Mouse (Mus musculus): ENCODE results near the gene Efl1. TPM values are rescaled to one million over a fixed set of nuclear protein-coding genes. Genes with fewer than 3 reads are reported as not detected.

The Efl1 gene
- polyA plus RNA-seq, 1 experiment = 27.1 TPM

GRCm38 (mm10) chr7:82709172-82709571 lies 60.8 kb downstream of the Efl1 start:
- H3K4me3 ChIP-seq (ENCODE audit: low read depth, low read length) = no peak overlapping the region
- no peaks in the 10 kb centered on the region for H3K4me1 ChIP-seq (ENCODE audit: control insufficient read depth, insufficient read depth, low read length)
- H3K9ac ChIP-seq (ENCODE audit: low read depth, poor library complexity, severe bottlenecking) = no peak overlapping the region
- no peaks in the 10 kb centered on the region for H3K9me3 ChIP-seq (replicated peaks; ENCODE audit: control insufficient read depth, insufficient read depth, low read length, poor library complexity, severe bottlenecking)
- no peak overlapping the region for H3K27ac ChIP-seq (ENCODE audit: insufficient read depth, low read length)
- no peaks in the 10 kb centered on the region for H3K36me3 ChIP-seq (ENCODE audit: control insufficient read depth, insufficient read depth, low read length, poor library complexity, severe bottlenecking)
- no peaks in the 10 kb centered on the region for H3K27me3 ChIP-seq (ENCODE audit: control insufficient read depth, insufficient read depth, low read length, poor library complexity, severe bottlenecking)
- no peak for TF ChIP-seq POLR2A (IDR thresholded peaks at IDR 0.05; ENCODE audit: insufficient read depth, low read length)
- no peak for TF ChIP-seq EP300 (IDR thresholded peaks at IDR 0.05; ENCODE audit: insufficient read depth, low read depth, low read length)

- Histone ChIP-seq H3K27me3 (ENCODE audit: control insufficient read depth, insufficient read depth, low read length, poor library complexity, severe bottlenecking) (no peaks in the 10 kb centered on the region), H3K9me3 (replicated peaks; ENCODE audit: control insufficient read depth, insufficient read depth, low read length, poor library complexity, severe bottlenecking) (no peaks in the 10 kb centered on the region), H3K36me3 (ENCODE audit: control insufficient read depth, insufficient read depth, low read length, poor library complexity, severe bottlenecking) (no peaks in the 10 kb centered on the region), H3K27ac (ENCODE audit: insufficient read depth, low read length) (no peak overlapping the region), H3K4me3 (ENCODE audit: low read depth, low read length) (no peak overlapping the region), H3K9ac (ENCODE audit: low read depth, poor library complexity, severe bottlenecking) (no peak overlapping the region), H3K4me1 (ENCODE audit: control insufficient read depth, insufficient read depth, low read length) (no peaks in the 10 kb centered on the region)
- TF ChIP-seq EP300 (IDR thresholded peaks at IDR 0.05; ENCODE audit: insufficient read depth, low read depth, low read length) (no peak), CTCF (IDR thresholded peaks at IDR 0.05; ENCODE audit: low read depth, low read length) (no peak), POLR2A (IDR thresholded peaks at IDR 0.05; ENCODE audit: insufficient read depth, low read length) (no peak)
Measured at GRCm38 (mm10) chr7:82715210-82715911, 66.9 kb downstream of the Efl1 start.

GRCm38 (mm10) chr7:82715912-82716601 lies 67.6 kb downstream of the Efl1 start:
- H3K9me3 ChIP-seq (replicated peaks; ENCODE audit: control insufficient read depth, insufficient read depth, low read length, poor library complexity, severe bottlenecking) = no peaks in the 10 kb centered on the region
- H3K4me3 ChIP-seq (ENCODE audit: low read depth, low read length) = no peak overlapping the region
- no peaks in the 10 kb centered on the region for H3K4me1 ChIP-seq (ENCODE audit: control insufficient read depth, insufficient read depth, low read length)
- TF ChIP-seq POLR2A (IDR thresholded peaks at IDR 0.05; ENCODE audit: insufficient read depth, low read length) = no peak
- TF ChIP-seq CTCF (IDR thresholded peaks at IDR 0.05; ENCODE audit: low read depth, low read length) = no peak
- TF ChIP-seq EP300 (IDR thresholded peaks at IDR 0.05; ENCODE audit: insufficient read depth, low read depth, low read length) = no peak
- H3K27me3 ChIP-seq (ENCODE audit: control insufficient read depth, insufficient read depth, low read length, poor library complexity, severe bottlenecking) = no peaks in the 10 kb centered on the region
- no peak overlapping the region for H3K27ac ChIP-seq (ENCODE audit: insufficient read depth, low read length)
- H3K9ac ChIP-seq (ENCODE audit: low read depth, poor library complexity, severe bottlenecking) = no peak overlapping the region
- no peaks in the 10 kb centered on the region for H3K36me3 ChIP-seq (ENCODE audit: control insufficient read depth, insufficient read depth, low read length, poor library complexity, severe bottlenecking)

GRCm38 (mm10) chr7:82719285-82719684 lies 70.9 kb downstream of the Efl1 start:
- Histone ChIP-seq H3K4me1 (ENCODE audit: control insufficient read depth, insufficient read depth, low read length) (no peaks in the 10 kb centered on the region), H3K9me3 (replicated peaks; ENCODE audit: control insufficient read depth, insufficient read depth, low read length, poor library complexity, severe bottlenecking) (no peaks in the 10 kb centered on the region), H3K36me3 (ENCODE audit: control insufficient read depth, insufficient read depth, low read length, poor library complexity, severe bottlenecking) (no peaks in the 10 kb centered on the region), H3K27me3 (ENCODE audit: control insufficient read depth, insufficient read depth, low read length, poor library complexity, severe bottlenecking) (no peaks in the 10 kb centered on the region), H3K27ac (ENCODE audit: insufficient read depth, low read length) (no peak overlapping the region), H3K4me3 (ENCODE audit: low read depth, low read length) (no peak overlapping the region), H3K9ac (ENCODE audit: low read depth, poor library complexity, severe bottlenecking) (no peak overlapping the region)
- TF ChIP-seq EP300 (IDR thresholded peaks at IDR 0.05; ENCODE audit: insufficient read depth, low read depth, low read length) = no peak
- no peak for TF ChIP-seq POLR2A (IDR thresholded peaks at IDR 0.05; ENCODE audit: insufficient read depth, low read length)
- TF ChIP-seq CTCF (IDR thresholded peaks at IDR 0.05; ENCODE audit: low read depth, low read length) = peak; percentile 53

GRCm38 (mm10) chr7:82719740-82720139 lies 71.3 kb downstream of the Efl1 start:
- H3K9me3 ChIP-seq (replicated peaks; ENCODE audit: control insufficient read depth, insufficient read depth, low read length, poor library complexity, severe bottlenecking) = no peaks in the 10 kb centered on the region
- no peak overlapping the region for H3K9ac ChIP-seq (ENCODE audit: low read depth, poor library complexity, severe bottlenecking)
- TF ChIP-seq CTCF (IDR thresholded peaks at IDR 0.05; ENCODE audit: low read depth, low read length) = no peak
- TF ChIP-seq POLR2A (IDR thresholded peaks at IDR 0.05; ENCODE audit: insufficient read depth, low read length) = no peak
- TF ChIP-seq EP300 (IDR thresholded peaks at IDR 0.05; ENCODE audit: insufficient read depth, low read depth, low read length) = no peak
- H3K27me3 ChIP-seq (ENCODE audit: control insufficient read depth, insufficient read depth, low read length, poor library complexity, severe bottlenecking) = no peaks in the 10 kb centered on the region
- H3K4me3 ChIP-seq (ENCODE audit: low read depth, low read length) = no peak overlapping the region
- no peaks in the 10 kb centered on the region for H3K4me1 ChIP-seq (ENCODE audit: control insufficient read depth, insufficient read depth, low read length)
- no peaks in the 10 kb centered on the region for H3K36me3 ChIP-seq (ENCODE audit: control insufficient read depth, insufficient read depth, low read length, poor library complexity, severe bottlenecking)
- no peak overlapping the region for H3K27ac ChIP-seq (ENCODE audit: insufficient read depth, low read length)

- Histone ChIP-seq H3K9me3 (replicated peaks; ENCODE audit: control insufficient read depth, insufficient read depth, low read length, poor library complexity, severe bottlenecking) (no peaks in the 10 kb centered on the region), H3K36me3 (ENCODE audit: control insufficient read depth, insufficient read depth, low read length, poor library complexity, severe bottlenecking) (no peaks in the 10 kb centered on the region), H3K9ac (ENCODE audit: low read depth, poor library complexity, severe bottlenecking) (no peak overlapping the region), H3K27ac (ENCODE audit: insufficient read depth, low read length) (no peak overlapping the region), H3K27me3 (ENCODE audit: control insufficient read depth, insufficient read depth, low read length, poor library complexity, severe bottlenecking) (no peaks in the 10 kb centered on the region), H3K4me3 (ENCODE audit: low read depth, low read length) (no peak overlapping the region), H3K4me1 (ENCODE audit: control insufficient read depth, insufficient read depth, low read length) (peaks cover 2% of the 10 kb centered on the region)
- no peak for TF ChIP-seq CTCF (IDR thresholded peaks at IDR 0.05; ENCODE audit: low read depth, low read length)
- TF ChIP-seq EP300 (IDR thresholded peaks at IDR 0.05; ENCODE audit: insufficient read depth, low read depth, low read length) = no peak
- TF ChIP-seq POLR2A (IDR thresholded peaks at IDR 0.05; ENCODE audit: insufficient read depth, low read length) = no peak
Measured at GRCm38 (mm10) chr7:82720501-82720900, 72.1 kb downstream of the Efl1 start.

Data from ES-Bruce4 (cell line).